Mouse (Mus musculus) cerebellum, adult 2 months (tissue): ENCODE measurements at regions not wholly inside any gene's neighbourhood (a gene's known extent, or its start where the extent isn't known, plus 50 kb on each side); places are given as distances from the start of the nearest gene placed in this dataset.
A peak's percentile ranks its signal among the peaks of the same experiment; 100 is the strongest.

Source experiments
- DNase-seq, 2 experiments: peaks; one replicate each; pipeline ENCODE4 v3.0.0; 2021
- H3K27ac ChIP-seq: fragments of 200-500 bp; 2 replicates; pipeline ENCODE4 v1.5.1; 2012; ENCODE audit warnings: low read length, control low read depth, inconsistent platforms; ENCODE audit not compliant: insufficient read depth
- H3K27me3 ChIP-seq: fragments of 200-500 bp; 2 replicates; pipeline ENCODE4 v1.6.1; 2012; ENCODE audit warnings: inconsistent platforms, mild to moderate bottlenecking, low read length, moderate library complexity; ENCODE audit not compliant: control insufficient read depth, insufficient read depth
- H3K4me1 ChIP-seq: fragments of 200-500 bp; 2 replicates; pipeline ENCODE4 v1.6.1; 2011; ENCODE audit warnings: low read length; ENCODE audit not compliant: control insufficient read depth, insufficient read depth
- H3K4me3 ChIP-seq: fragments of 200-500 bp; replicated peaks from 2 replicates; pipeline ENCODE3; 2011; ENCODE audit warnings: mild to moderate bottlenecking, low read depth, low read length, control low read depth; ENCODE audit not compliant: insufficient read depth
- CTCF ChIP-seq: fragments of 200-500 bp; IDR thresholded peaks from 2 replicates; pipeline ENCODE4 v1.5.1; 2011; ENCODE audit warnings: low read depth, mild to moderate bottlenecking, control low read depth, low read length, moderate library complexity, borderline replicate concordance; ENCODE audit not compliant: insufficient read depth
- POLR2A ChIP-seq: fragments of 200-500 bp; IDR thresholded peaks from 2 replicates; pipeline ENCODE4 v1.6.1; 2011; ENCODE audit warnings: low read length, control low read depth, borderline replicate concordance; ENCODE audit not compliant: insufficient read depth
- WGBS: fragments of 180-500 bp; shearing (Covaris S2); methylation state at CpG from one replicate; pipeline ENCODE4 v1.1.7; 2018; 5-methylcytosine and 5-hydroxymethylcytosine counted together

GRCm38 (mm10) chr2:22047465-22047864, 179.8 kb upstream of the Myo3a start:
- Histone ChIP-seq H3K4me3 (no peak overlapping the region), H3K27ac (no peak overlapping the region), H3K27me3 (no peaks in the 10 kb centered on the region), H3K4me1 (no peaks in the 10 kb centered on the region)
- TF ChIP-seq CTCF: no peak
- no peak for TF ChIP-seq POLR2A
- 31% methylated on average over 3 of the region's 3 CpGs for WGBS
- DNase-seq: no peak

GRCm38 (mm10) chr2:22066535-22066934, 160.8 kb upstream of the Myo3a start:
- Histone ChIP-seq H3K27me3 (no peaks in the 10 kb centered on the region), H3K4me1 (peaks cover 3% of the 10 kb centered on the region; the same call in 1 of the 2 replicates), H3K4me3 (no peak overlapping the region), H3K27ac (no peak overlapping the region)
- 12% methylated on average over 5 of the region's 5 CpGs for WGBS
- no peak for TF ChIP-seq CTCF
- no peak for TF ChIP-seq POLR2A
- DNase-seq: peak in 1 of 2 experiments; percentile 20

GRCm38 (mm10) chr2:22096848-22097247, 130.5 kb upstream of the Myo3a start:
- no peak for TF ChIP-seq POLR2A
- no peak for TF ChIP-seq CTCF
- Histone ChIP-seq H3K27ac (no peak overlapping the region), H3K4me1 (no peaks in the 10 kb centered on the region), H3K4me3 (no peak overlapping the region), H3K27me3 (no peaks in the 10 kb centered on the region)
- DNase-seq: no peak
- WGBS: 94% methylated on average over 2 of the region's 2 CpGs

- no peak for TF ChIP-seq POLR2A
- no peak for TF ChIP-seq CTCF
- DNase-seq: no peak
- WGBS: 53% methylated on average over 5 of the region's 5 CpGs
- no peak overlapping the region for H3K4me3 ChIP-seq
- no peaks in the 10 kb centered on the region for H3K27me3 ChIP-seq
- H3K4me1 ChIP-seq: no peaks in the 10 kb centered on the region
- no peak overlapping the region for H3K27ac ChIP-seq
Measured at GRCm38 (mm10) chr2:22105150-22105549, 122.2 kb upstream of the Myo3a start.

GRCm38 (mm10) chr2:22149721-22150120, 77.6 kb upstream of the Myo3a start:
- Histone ChIP-seq H3K27me3 (no peaks in the 10 kb centered on the region), H3K27ac (no peak overlapping the region), H3K4me3 (no peak overlapping the region), H3K4me1 (no peaks in the 10 kb centered on the region)
- DNase-seq: no peak
- TF ChIP-seq POLR2A: no peak
- WGBS: 28% methylated on average over 2 of the region's 2 CpGs

GRCm38 (mm10) chr2:22156576-22156975, 70.7 kb upstream of the Myo3a start:
- TF ChIP-seq CTCF (no peak), POLR2A (no peak)
- Histone ChIP-seq H3K4me3 (no peak overlapping the region), H3K27me3 (no peaks in the 10 kb centered on the region), H3K4me1 (no peaks in the 10 kb centered on the region), H3K27ac (no peak overlapping the region)
- 40% methylated on average over 2 of the region's 2 CpGs for WGBS
- no peak for DNase-seq

GRCm38 (mm10) chr2:22165443-22165842, 61.9 kb upstream of the Myo3a start:
- WGBS: 93% methylated on average over 5 of the region's 5 CpGs

GRCm38 (mm10) chr2:22165919-22166318, 61.4 kb upstream of the Myo3a start:
- no peak for TF ChIP-seq CTCF
- no peak for TF ChIP-seq POLR2A
- Histone ChIP-seq H3K27ac (no peak overlapping the region), H3K4me1 (no peaks in the 10 kb centered on the region), H3K4me3 (no peak overlapping the region), H3K27me3 (no peaks in the 10 kb centered on the region)
- no peak for DNase-seq

More at GRCm38 (mm10) chr2:22165443-22165842, 61.9 kb upstream of the Myo3a start:
- H3K4me3 ChIP-seq: no peak overlapping the region
- H3K27me3 ChIP-seq: no peaks in the 10 kb centered on the region
- H3K4me1 ChIP-seq: no peaks in the 10 kb centered on the region
- TF ChIP-seq POLR2A: no peak
- TF ChIP-seq CTCF: no peak
- no peak overlapping the region for H3K27ac ChIP-seq
- DNase-seq: no peak
